Mouse (Mus musculus): ENCODE data around the gene Ptgs1.

GRCm38 (mm10) chr2:36281138-36281537, 50.9 kb downstream of the Ptgs1 start:
- TF ChIP-seq POLR2A (IDR thresholded peaks at IDR 0.05; ENCODE audit: control insufficient read depth, low read depth, low read length) = no peak
- TF ChIP-seq CTCF (IDR thresholded peaks at IDR 0.05; ENCODE audit: control insufficient read depth, insufficient read depth, insufficient replicate concordance, low read depth, low read length) = no peak

Data from testis, adult 2 months (tissue).